Mouse (Mus musculus): ENCODE data around the gene Gm20518.

GRCm38 (mm10) chr16:17815411-17816402 is 75.8 kb downstream of the Gm20518 start:
- TF ChIP-seq TAL1 (IDR thresholded peaks at IDR 0.05; ENCODE audit: low read length) (no peak), GATA1 (IDR thresholded peaks at IDR 0.05; ENCODE audit: low read length) (no peak)

Measured in erythroblast, embryonic 14.5 days (primary cell).